Mouse (Mus musculus): ENCODE results near the gene Folr2. TPM values are rescaled to one million over a fixed set of nuclear protein-coding genes. Genes with fewer than 3 reads are reported as not detected.

Folr2 gene
- polyA plus RNA-seq, 1 experiment from 2014 or later: 1.0 TPM

- ATAC-seq (ENCODE audit: insufficient number of reproducible peaks, insufficient read depth, low FRiP score, low read depth): peak; percentile 79
- Histone ChIP-seq H3K27ac (replicated peaks in 1 of 2; ENCODE audit: control insufficient read depth in 1 of 2, insufficient read depth in 1 of 2, low read depth in 2 of 2, low read length in 2 of 2) (peak overlapping the region; percentile 19 to 72; a peak in 3 of 4 replicates), H3K4me1 (ENCODE audit: control insufficient read depth in 2 of 2, insufficient read depth in 2 of 2, low read length in 2 of 2) (peaks cover 9 to 31% of the 10 kb centered on the region in 2 experiments), H3K4me2 (ENCODE audit: low read length) (peak overlapping the region; percentile 92), H3K4me3 (ENCODE audit: control insufficient read depth in 1 of 2, insufficient read depth in 1 of 2, low read depth in 1 of 2, low read length in 2 of 2) (peak overlapping the region; percentile 44 to 50), H3K9me3 (ENCODE audit: control insufficient read depth, low read length) (no peaks in the 10 kb centered on the region), H3K27me3 (ENCODE audit: control insufficient read depth, insufficient read depth, low read length) (peaks cover 46% of the 10 kb centered on the region), H3K36me3 (ENCODE audit: control insufficient read depth, insufficient read depth, low read length) (peaks cover 38% of the 10 kb centered on the region), H3K9ac (ENCODE audit: low read length) (peak overlapping the region; percentile 73)
- WGBS: under 1% methylated on average over 71 of the region's 71 CpGs
Observed at GRCm38 (mm10) chr7:101821571-101822501, 35.2 kb downstream of the Folr2 start.

GRCm38 (mm10) chr7:101820295-101821030 is 36.5 kb downstream of the Folr2 start:
- no peak for ATAC-seq (ENCODE audit: insufficient number of reproducible peaks, insufficient read depth, low FRiP score, low read depth)
- no peak overlapping the region for H3K27ac ChIP-seq (replicated peaks in 1 of 2; ENCODE audit: control insufficient read depth in 1 of 2, insufficient read depth in 1 of 2, low read depth in 2 of 2, low read length in 2 of 2)
- H3K4me3 ChIP-seq (ENCODE audit: control insufficient read depth in 1 of 2, insufficient read depth in 1 of 2, low read depth in 1 of 2, low read length in 2 of 2): peak overlapping the region; percentile 15 to 50
- H3K27me3 ChIP-seq (ENCODE audit: control insufficient read depth, insufficient read depth, low read length): peaks cover 57% of the 10 kb centered on the region
- peak overlapping the region; percentile 92 for H3K4me2 ChIP-seq (ENCODE audit: low read length)
- H3K9me3 ChIP-seq (ENCODE audit: control insufficient read depth, low read length): no peaks in the 10 kb centered on the region
- peaks cover 25% of the 10 kb centered on the region for H3K36me3 ChIP-seq (ENCODE audit: control insufficient read depth, insufficient read depth, low read length)
- 3% methylated on average over 35 of the region's 35 CpGs for WGBS
- H3K9ac ChIP-seq (ENCODE audit: low read length): no peak overlapping the region
- H3K4me1 ChIP-seq (ENCODE audit: control insufficient read depth in 2 of 2, insufficient read depth in 2 of 2, low read length in 2 of 2): peaks cover 9 to 31% of the 10 kb centered on the region in 2 experiments

- H3K36me3 ChIP-seq (ENCODE audit: control insufficient read depth, insufficient read depth, low read length): no peaks in the 10 kb centered on the region
- peak within 1 kb of the TSS; percentile 16 to 33 for H3K4me3 ChIP-seq (ENCODE audit: control insufficient read depth in 1 of 2, insufficient read depth in 1 of 2, low read depth in 1 of 2, low read length in 2 of 2)
- 1% methylated on average over 33 of the region's 45 CpGs for WGBS
- peaks cover 57% of the 10 kb centered on the region for H3K27me3 ChIP-seq (ENCODE audit: control insufficient read depth, insufficient read depth, low read length)
- H3K9ac ChIP-seq (ENCODE audit: low read length): no peak within 1 kb of the TSS
- peaks cover 9 to 27% of the 10 kb centered on the region in 2 experiments for H3K4me1 ChIP-seq (ENCODE audit: control insufficient read depth in 2 of 2, insufficient read depth in 2 of 2, low read length in 2 of 2)
- ATAC-seq (ENCODE audit: insufficient number of reproducible peaks, insufficient read depth, low FRiP score, low read depth): no peak
- H3K27ac ChIP-seq (replicated peaks in 1 of 2; ENCODE audit: control insufficient read depth in 1 of 2, insufficient read depth in 1 of 2, low read depth in 2 of 2, low read length in 2 of 2): no peak within 1 kb of the TSS
- 0 out of 2 replicates have a peak, but pooled peaks cover 5% of the 10 kb centered on the region for H3K9me3 ChIP-seq (ENCODE audit: control insufficient read depth, low read length)
- H3K4me2 ChIP-seq (ENCODE audit: low read length): peak within 1 kb of the TSS; percentile 66
Observed at GRCm38 (mm10) chr7:101817861-101818401, 39.1 kb downstream of the Folr2 start, which contains the start of gene Phox2a. TSS of gene Phox2a (plus strand) at chr7:101818313.

Small RNAs within 50 kb of the gene (microRNA-seq; reads per million reads assigned to microRNA genes)
- gene Gm22655: not detected

Other genes starting within 250 kb of the Folr2 start
- 46.8 and 48.7 TPM in 2 replicates for gene Clpb, start 193.6 kb downstream of the Folr2 start, polyA plus RNA-seq (2014; fragmentation: Nextera tagmentation; extraction: Ambion mirVana)
- 1.2 TPM in 1 of 2 replicates, not detected in the other for gene Phox2a, start 38.9 kb downstream of the Folr2 start, polyA plus RNA-seq (2014; fragmentation: Nextera tagmentation; extraction: Ambion mirVana)
- 32.1 and 34.9 TPM in 2 replicates for gene Inppl1, start 19.0 kb downstream of the Folr2 start, polyA plus RNA-seq (2014; fragmentation: Nextera tagmentation; extraction: Ambion mirVana)
- gene Anapc15, start 6.5 kb upstream of the Folr2 start, polyA plus RNA-seq (2014; fragmentation: Nextera tagmentation; extraction: Ambion mirVana): 52.0 and 53.2 TPM in 2 replicates
- 5.0 and 6.5 TPM in 2 replicates for gene Folr1, start 13.6 kb upstream of the Folr2 start, polyA plus RNA-seq (2014; fragmentation: Nextera tagmentation; extraction: Ambion mirVana)
- 142 and 146 TPM in 2 replicates for gene Lamtor1, start 48.7 kb upstream of the Folr2 start, polyA plus RNA-seq (2014; fragmentation: Nextera tagmentation; extraction: Ambion mirVana)
- gene Tomt, start 49.2 kb upstream of the Folr2 start, polyA plus RNA-seq (2014; fragmentation: Nextera tagmentation; extraction: Ambion mirVana): 0.12 and 0.14 TPM in 2 replicates
- gene Lrrc51, start 76.7 kb upstream of the Folr2 start, polyA plus RNA-seq (2014; fragmentation: Nextera tagmentation; extraction: Ambion mirVana): 3.9 and 5.0 TPM in 2 replicates
- 60.5 and 62.5 TPM in 2 replicates for gene Numa1, start 76.9 kb upstream of the Folr2 start, polyA plus RNA-seq (2014; fragmentation: Nextera tagmentation; extraction: Ambion mirVana)
- gene Il18bp, start 161.5 kb upstream of the Folr2 start, polyA plus RNA-seq (2014; fragmentation: Nextera tagmentation; extraction: Ambion mirVana): 1.7 and 2.1 TPM in 2 replicates
- 16.2 and 16.9 TPM in 2 replicates for gene Rnf121, start 208.3 kb upstream of the Folr2 start, polyA plus RNA-seq (2014; fragmentation: Nextera tagmentation; extraction: Ambion mirVana)
- 14.9 and 16.2 TPM in 2 replicates for gene Xndc1, start 208.3 kb upstream of the Folr2 start, polyA plus RNA-seq (2014; fragmentation: Nextera tagmentation; extraction: Ambion mirVana)
- 0.78 and 1.1 TPM in 2 replicates for gene Xntrpc, start 208.5 kb upstream of the Folr2 start, polyA plus RNA-seq (2014; fragmentation: Nextera tagmentation; extraction: Ambion mirVana)
- not detected in 2 replicates for gene Trpc2, start 225.9 kb upstream of the Folr2 start, polyA plus RNA-seq (2014; fragmentation: Nextera tagmentation; extraction: Ambion mirVana)
- gene Art1, start 244.5 kb upstream of the Folr2 start, polyA plus RNA-seq (2014; fragmentation: Nextera tagmentation; extraction: Ambion mirVana): 3.7 and 3.9 TPM in 2 replicates